Mouse (Mus musculus): ENCODE results near the gene Stxbp1. TPM values are rescaled to one million over a fixed set of nuclear protein-coding genes. Genes with fewer than 3 reads are reported as not detected.

The Stxbp1 gene
- total RNA-seq (2022): 100 to 1,000 TPM; 883 to 958 (median 954) TPM

- peak; percentile 61 to 91 for DNase-seq (ENCODE audit: low spot score in 2 of 2)
Measured at GRCm38 (mm10) chr2:32846805-32847467, at the start of gene Stxbp1. Stxbp1 (minus strand) TSS chr2:32847245.

GRCm38 (mm10) chr2:32896507-32897147, 49.6 kb upstream of the Stxbp1 start:
- DNase-seq (ENCODE audit: low spot score in 2 of 2): no peak

GRCm38 (mm10) chr2:32895606-32896106, 48.6 kb upstream of the Stxbp1 start:
- no peak for DNase-seq (ENCODE audit: low spot score in 2 of 2)

DNA sequence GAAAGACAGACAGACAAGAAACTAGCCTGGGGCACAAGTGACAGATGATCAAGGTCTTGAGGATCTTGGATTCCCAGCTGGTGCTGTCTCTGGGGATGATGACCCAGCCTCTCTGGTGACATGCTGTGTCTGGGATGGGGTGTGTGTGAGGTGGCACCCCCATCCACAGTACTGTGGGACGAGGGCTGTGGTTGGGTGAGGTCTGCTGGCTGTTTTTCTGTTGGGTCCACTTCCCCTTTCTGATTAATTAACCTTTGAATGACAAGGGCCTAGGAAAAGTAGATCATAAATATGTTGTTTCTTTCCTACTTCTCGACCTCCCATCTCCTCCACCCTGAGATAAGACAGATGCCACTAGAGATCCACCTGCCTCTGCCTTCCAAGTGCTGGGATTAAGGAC, 47.1 kb upstream of the Stxbp1 start:
- DNase-seq (ENCODE audit: low spot score in 2 of 2): no peak

DNA sequence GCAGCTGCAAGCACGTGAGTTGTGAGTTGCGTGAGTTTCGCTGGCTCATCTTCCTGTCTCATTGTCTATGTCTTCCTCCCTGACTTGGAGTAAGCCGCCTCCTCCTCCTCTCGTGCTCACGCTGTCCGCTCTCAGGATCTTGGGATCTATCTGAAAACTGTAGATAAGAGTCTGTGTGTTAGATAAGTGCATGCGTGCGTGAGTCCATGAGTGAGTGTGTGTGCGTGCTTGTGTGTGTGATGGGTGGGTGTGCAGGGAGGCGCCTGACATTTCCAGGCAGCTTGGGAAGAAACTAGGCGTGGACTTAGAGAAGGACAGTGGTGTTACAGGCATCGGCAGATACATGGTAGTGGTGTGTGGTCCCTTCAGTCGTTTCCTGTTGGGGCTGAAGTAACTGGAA, 45.4 kb upstream of the Stxbp1 start:
- DNase-seq (ENCODE audit: low spot score in 2 of 2): no peak

DNA sequence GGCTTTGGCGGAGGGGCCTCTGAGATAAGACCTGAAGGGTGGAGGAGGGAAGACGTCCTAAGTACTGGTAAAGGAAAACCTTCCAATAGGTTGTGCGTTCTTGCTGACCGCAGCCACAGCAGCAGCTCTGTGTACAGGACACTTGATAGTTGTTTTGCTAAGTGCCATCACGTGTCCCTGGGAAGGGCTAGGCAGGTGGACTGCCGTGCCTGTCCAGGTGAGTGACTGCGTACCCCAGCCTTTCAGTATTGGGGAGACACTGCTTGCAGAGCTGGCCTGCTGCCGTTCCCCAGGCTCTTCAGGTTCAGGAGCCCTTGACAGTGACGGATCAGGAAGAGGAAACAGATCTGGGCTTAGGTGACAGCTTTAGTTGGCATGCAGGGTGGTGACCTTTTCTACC, 44.2 kb upstream of the Stxbp1 start:
- no peak for DNase-seq (ENCODE audit: low spot score in 2 of 2)

DNA sequence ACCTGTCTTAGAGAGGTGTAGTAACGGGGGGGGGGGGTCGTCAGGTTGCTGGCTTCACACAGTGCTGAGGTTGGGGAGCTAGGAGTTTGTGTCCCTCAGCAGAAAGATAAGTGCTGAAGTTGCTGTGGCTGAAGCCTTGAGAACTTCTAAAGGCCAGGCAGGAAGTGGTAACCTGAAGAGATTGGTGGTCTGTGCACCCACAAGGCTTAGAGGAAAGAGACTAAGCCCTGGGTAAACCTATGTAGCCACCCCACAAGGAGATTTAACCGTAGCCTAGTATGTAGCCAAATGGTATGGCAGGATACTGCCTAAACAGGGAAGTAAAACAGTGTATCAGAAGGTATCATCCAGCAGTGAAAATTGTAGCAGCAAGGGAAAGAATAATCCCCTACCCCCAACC, 43.2 kb upstream of the Stxbp1 start:
- no peak for DNase-seq (ENCODE audit: low spot score in 2 of 2)

GRCm38 (mm10) chr2:32888551-32888950, 41.5 kb upstream of the Stxbp1 start:
- DNase-seq (ENCODE audit: low spot score in 2 of 2): no peak

DNA sequence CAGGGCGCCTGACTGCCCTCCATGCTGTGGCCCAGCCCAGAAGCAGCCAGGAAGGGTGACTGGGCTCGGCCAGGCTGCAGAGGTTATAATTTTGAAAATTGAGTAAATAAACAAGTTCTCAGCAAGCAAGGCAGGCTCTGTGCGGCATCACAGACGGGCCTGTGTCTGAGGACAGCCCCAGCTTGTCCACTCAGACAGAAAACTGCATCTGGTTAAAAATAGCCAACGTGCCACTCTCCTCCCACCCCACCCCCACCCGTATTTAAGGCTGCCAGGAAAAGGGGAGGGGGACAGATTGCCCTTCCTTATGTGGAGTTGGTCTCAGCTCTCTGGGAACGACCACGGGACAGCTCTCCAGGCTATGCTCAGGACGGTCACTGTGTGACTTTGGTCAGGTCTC, 41.0 kb upstream of the Stxbp1 start:
- DNase-seq (ENCODE audit: low spot score in 2 of 2): no peak

GRCm38 (mm10) chr2:32884745-32885144, 37.7 kb upstream of the Stxbp1 start:
- no peak for DNase-seq (ENCODE audit: low spot score in 2 of 2)

DNA sequence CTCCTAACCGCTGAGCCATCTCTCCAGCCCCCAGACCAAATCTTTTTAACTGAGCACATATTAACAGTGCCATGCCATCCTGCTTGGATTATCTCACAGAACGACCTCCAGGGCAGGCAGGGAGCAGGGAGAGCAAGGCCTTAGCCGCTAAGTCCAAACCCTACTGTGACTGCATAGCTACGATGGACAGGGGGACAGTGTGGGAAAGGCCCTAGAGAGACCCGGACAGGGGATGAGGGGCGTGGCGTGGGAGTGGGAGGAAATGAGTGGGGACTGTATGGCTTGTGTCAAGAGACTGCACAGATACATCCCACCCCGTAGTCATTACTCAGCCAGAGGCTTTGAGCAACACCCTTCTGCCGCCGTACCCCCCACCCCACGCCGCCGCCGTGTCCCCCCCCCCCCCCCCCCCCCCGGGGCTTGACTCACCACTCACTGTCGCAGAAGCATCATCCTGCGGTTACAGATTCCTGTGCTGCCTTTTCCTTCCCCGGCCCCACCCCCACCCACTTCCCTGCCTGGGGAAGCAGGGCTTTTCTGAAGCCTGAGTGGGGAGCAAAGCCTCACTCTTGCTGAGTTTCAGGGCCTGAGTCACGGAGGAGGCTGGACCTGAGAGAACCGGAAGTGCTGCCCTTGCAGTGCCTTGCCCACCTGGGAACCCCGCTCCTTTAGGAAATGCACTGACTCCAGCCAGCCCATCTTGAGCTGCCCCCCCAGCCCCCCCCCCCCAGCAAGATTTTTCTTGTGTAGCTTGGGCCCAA, 35.4 kb upstream of the Stxbp1 start:
- no peak for DNase-seq (ENCODE audit: low spot score in 2 of 2)

DNA sequence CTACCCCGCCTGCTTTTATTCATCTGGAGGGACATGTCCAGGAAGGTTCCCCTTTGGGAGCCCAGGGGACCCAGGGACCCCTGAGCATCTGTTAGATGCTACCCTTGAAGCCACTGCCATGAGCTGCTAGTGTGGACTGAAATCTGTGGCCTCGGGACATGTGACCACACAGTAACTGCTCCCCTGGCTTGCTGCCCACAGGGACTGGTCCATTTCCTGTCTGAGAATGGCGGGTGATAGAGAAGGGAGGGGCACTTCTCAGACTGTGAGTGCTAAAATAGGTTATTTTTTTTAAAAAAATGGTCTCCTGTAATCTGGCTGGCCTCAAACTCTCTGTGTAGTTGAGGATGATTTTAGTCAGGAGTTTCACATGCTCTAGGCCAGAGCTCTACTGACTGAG, 34.7 kb upstream of the Stxbp1 start:
- no peak for DNase-seq (ENCODE audit: low spot score in 2 of 2)

DNA sequence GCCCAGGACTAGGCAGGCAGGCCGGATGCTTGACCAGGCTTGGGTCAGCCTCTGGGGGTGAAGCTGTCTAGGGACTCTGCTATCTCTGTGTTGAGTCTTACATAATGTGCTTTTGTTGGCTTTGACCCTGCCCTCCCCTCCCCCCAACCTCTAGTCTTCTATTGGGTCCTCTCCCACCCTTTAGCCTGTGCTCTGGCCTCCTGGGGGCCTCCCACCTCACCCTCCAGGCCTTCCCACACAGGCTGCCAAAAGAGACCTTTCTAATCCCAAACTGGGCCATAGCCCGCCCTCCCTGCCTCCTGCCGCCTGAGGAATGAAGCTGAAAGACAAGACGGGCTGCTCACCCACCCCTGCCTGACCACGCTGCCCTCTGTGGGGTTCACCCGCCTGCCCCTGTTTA, 34.0 kb upstream of the Stxbp1 start:
- DNase-seq (ENCODE audit: low spot score in 2 of 2): no peak

DNA sequence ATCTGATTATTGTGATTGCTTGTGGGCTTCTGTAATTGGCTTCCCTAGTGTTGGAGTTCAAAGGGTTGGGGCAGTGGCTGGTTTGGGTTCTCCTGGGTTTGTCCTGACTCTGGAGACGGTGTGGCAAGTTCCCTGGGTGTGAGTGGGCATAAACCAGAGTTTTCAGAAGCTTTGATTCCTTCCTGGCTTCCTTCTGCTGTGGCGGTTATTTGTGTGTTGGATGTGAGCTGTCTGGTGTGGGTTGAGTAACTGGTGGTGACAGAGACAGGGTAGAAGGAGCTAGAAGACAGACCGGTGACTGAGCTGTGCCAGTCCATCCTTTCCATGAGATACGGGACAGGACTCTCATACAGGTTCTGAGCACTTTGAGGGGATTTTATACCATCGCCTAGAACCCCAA, 32.5 kb upstream of the Stxbp1 start:
- DNase-seq (ENCODE audit: low spot score in 2 of 2): no peak

DNA sequence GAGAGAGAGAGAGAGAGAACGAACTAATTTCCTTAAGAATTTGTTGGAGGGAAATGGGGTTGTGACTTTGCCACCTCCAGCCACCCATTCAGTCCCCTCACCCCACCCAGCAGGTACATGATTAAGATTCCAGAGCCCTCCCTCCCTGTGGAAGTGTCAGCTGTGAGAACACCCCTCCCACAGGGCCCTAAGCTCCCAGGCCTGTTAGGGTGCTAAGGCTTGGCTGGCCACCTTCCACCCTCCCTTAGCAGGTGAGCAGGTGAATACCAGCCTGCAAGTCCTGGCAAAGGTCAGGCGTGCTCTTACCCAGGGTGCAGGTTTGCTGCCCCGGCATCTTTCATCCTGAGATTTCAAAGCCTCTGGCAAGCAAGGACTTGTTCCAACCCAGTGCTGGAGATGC, 31.4 kb upstream of the Stxbp1 start:
- DNase-seq (ENCODE audit: low spot score in 2 of 2): no peak

DNA sequence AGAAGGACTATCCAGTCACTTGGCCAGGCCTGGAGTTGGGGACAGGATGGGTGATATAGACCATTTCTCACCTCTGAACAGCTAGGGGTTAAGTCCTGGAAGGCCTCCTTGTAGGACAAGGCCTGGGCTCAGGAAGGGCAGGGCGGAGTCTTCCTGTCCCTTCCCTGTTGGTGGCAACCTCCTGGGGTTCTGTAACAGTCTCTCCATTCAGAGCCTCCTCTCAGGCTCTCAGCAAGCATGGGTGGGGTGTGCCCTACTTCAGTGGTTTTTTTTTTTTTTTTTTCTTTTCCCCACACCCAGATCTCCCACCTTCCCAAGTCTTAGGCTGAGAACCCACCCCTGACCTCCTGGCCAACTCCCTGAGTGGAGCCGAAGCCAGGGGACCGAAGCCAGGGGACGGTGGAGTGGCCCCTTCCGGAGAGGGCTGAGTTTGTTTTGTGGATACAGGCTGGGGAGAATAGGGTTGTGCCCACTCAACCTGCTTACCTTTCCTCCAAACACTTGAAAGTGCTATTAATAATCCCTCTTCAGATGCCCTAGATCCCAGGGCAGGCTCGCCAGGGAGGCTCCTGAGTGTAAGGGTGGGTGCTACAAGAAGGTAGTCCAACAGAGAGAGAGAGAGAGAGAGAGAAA, 30.8 kb upstream of the Stxbp1 start:
- no peak for DNase-seq (ENCODE audit: low spot score in 2 of 2)

GRCm38 (mm10) chr2:32877303-32877702, 30.3 kb upstream of the Stxbp1 start:
- no peak for DNase-seq (ENCODE audit: low spot score in 2 of 2)

DNA sequence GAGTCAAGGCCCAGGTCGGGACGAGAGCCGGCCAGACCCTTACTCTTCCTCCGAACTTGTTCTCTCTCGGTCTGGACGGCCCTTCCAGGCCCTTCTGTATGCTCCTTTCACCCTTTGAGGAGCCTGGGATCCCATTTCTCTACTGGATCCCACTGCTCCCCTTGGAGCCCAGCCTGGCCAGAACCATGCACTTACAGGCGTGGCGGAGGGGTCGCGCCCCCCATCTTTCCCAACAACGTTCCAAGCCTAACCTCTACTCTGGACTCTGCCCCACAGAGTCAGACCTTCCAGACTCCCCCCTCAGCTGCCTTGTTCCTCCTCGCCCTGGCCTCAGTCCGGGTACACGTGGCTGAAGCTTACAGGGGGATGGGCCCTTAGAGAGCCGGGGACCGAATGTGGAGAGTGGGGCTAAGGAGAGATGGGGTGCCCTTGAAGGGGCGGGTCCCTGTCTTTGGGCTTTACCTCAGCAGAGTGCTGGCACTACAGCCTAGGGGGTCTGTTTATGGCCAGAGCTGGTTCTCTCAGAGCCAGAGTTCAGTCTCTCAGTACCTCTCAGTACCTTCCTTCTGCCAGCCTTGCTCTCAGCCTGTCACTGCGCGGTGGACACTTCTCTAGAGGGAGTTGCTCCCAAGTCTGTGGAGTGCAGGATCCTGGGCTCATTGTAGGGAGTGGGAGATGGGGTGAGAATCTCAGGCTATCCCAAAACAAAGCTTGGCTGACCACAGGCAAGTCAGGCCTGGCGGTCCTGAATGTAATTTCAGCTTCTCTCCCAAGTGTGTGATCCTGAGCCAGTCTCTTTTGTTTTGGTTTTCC, 29.7 kb upstream of the Stxbp1 start:
- no peak for DNase-seq (ENCODE audit: low spot score in 2 of 2)

DNA sequence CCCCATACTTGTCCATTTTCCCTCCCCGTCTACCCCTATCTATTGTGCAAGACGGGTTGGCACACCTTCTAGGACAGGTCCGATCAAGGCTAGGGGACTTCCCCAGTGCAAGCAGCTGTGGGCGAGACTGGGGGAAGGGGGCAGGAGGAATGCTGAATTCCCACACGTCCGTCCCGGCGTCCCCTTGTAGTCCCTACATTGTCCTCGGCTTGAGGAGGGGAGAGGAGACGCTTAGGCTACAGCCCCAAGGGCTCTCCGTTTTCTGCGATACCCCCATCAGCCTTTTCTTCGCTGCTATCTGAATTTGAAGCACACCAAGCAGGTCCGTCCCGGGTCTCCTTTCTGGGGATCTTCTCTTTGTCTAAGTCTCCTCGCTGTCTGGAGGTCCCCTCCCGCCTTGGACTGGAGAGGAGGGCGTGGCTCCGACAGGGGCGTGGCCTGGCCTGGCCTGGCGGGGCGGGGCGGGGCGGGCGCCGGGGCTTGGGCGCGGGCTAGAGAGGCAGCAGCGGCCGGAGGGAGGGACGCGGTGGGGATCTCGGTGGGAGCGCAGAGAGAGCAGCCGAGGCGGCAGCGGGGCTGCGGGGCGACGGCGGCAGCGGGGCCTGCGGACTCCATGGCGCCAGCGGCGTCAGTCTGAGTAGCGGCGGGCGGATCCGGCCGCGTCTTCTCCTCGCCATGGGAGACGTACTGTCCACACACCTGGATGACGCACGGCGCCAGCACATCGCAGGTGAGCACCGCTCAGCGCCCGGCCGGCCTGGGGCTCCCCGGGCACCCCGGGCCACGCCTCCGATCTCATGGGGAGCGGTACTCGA, 28.8 kb upstream of the Stxbp1 start, which contains the start of gene Fam129b:
TSS of gene Fam129b (plus strand) at position 440 of the 815 bp plus-strand sequence.
- DNase-seq (ENCODE audit: low spot score in 2 of 2): no peak

All from left cerebral cortex, adult 8-10 months (tissue).